Comparison of ENCODE assay signal across 8 mouse cellular contexts in the genomic region with DNA sequence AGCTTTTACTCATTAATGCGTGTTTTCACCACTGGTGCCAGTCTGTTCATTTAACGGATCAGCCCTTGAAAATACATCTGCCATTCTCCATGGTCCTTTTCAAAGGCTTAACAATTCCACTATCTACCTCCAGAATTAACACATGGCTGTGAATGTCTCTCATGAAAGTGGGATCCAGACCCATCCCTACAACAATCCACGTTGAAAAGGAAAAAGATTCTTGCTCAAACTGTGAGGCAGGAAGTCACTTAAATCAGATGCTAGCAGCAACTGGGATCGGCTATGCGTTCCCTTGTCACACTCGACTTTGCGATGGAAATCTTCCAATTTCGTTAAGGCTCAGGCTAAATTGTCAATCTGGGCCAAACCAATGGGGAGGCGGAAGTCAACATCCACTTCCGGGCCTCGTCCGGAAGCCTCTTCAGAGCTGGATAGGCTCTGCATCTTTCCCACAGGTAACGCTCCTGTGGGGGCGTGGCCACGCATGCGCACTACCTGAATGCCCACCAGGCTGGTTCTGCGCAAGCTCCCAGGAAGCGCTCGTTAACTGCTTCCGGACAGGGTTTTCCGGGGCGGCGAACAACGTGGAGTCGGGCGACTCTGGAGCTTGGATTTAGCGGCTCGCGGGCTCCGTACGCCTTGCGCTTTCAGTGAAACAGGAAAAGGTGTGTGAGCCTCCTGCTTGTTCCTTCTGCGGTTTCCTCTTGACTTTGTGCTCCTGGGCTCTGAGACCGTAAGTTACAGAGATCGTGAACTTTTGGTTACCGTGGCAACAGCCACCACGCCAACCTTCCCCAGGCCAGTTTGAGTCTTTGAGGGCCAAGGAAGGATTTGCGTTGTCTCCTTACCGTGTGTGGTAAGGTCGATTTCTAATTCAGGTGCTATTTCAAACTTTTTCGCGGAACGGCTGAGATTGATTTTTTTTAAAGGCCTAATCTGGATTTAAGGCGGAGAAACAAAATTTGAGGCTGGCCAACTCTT. TPM values are rescaled to one million over a fixed set of nuclear protein-coding genes. Genes with fewer than 3 reads are reported as not detected.
DNase-seq lines count a peak whose midpoint lies in the region; ATAC-seq and TF ChIP-seq lines count a peak whose summit lies in the region.

TSS of gene Taf1a (plus strand) at position 556 of the 981 bp plus-strand sequence.

- peak; percentile 92 for ATAC-seq in embryonic facial prominence, embryonic 13.5 days (ENCODE audit: insufficient number of reproducible peaks, insufficient read depth, low FRiP score, low TSS enrichment, low read depth)
- peak; percentile 97 for ATAC-seq in limb, embryonic 12.5 days (ENCODE audit: insufficient number of reproducible peaks, insufficient read depth, low FRiP score, low TSS enrichment, low read depth)
- ATAC-seq in midbrain, embryonic 15.5 days (replicated peaks) = peak; percentile 99

- peaks cover 13% of the 10 kb centered on the region for H3K4me1 ChIP-seq in embryonic facial prominence, embryonic 13.5 days
- H3K4me1 ChIP-seq in kidney, adult 2 months (ENCODE audit: control insufficient read depth, insufficient read depth, low read length) = peaks cover 6% of the 10 kb centered on the region; the same call in 1 of the 2 replicates
- H3K4me1 ChIP-seq in limb, embryonic 12.5 days (replicated peaks) = peaks cover 6% of the 10 kb centered on the region
- H3K4me1 ChIP-seq in midbrain, embryonic 15.5 days = peaks cover 17% of the 10 kb centered on the region
- H3K4me1 ChIP-seq in spleen, adult 2 months (ENCODE audit: control insufficient read depth, insufficient read depth, insufficient read length) = peaks cover 3% of the 10 kb centered on the region; the same call in 1 of the 2 replicates

- peak within 1 kb of the TSS; percentile 75 for H3K4me3 ChIP-seq in embryonic facial prominence, embryonic 13.5 days
- H3K4me3 ChIP-seq in kidney, adult 2 months (ENCODE audit: insufficient read depth, low read depth, low read length) = peak within 1 kb of the TSS; percentile 57
- peak within 1 kb of the TSS; percentile 67 for H3K4me3 ChIP-seq in limb, embryonic 12.5 days (replicated peaks)
- peak within 1 kb of the TSS; percentile 84 for H3K4me3 ChIP-seq in midbrain, embryonic 15.5 days
- H3K4me3 ChIP-seq in spleen, adult 2 months (ENCODE audit: extremely low read depth, insufficient read depth, insufficient read length) = peak within 1 kb of the TSS; percentile 67

- TF ChIP-seq CTCF in kidney, adult 2 months (conservative IDR thresholded peaks at IDR 0.05; ENCODE audit: insufficient read depth, insufficient read length, low read depth, low read length) = no peak
- no peak for TF ChIP-seq CTCF in spleen, adult 2 months (IDR thresholded peaks at IDR 0.05; ENCODE audit: extremely low read depth, insufficient read depth, insufficient read length, insufficient replicate concordance)

- H3K27ac ChIP-seq in embryonic facial prominence, embryonic 13.5 days = peak within 1 kb of the TSS; percentile 53
- H3K27ac ChIP-seq in kidney, adult 2 months (ENCODE audit: insufficient read depth, low read depth, low read length) = peak within 1 kb of the TSS; percentile 47; the same call in 1 of the 2 replicates
- H3K27ac ChIP-seq in limb, embryonic 12.5 days = peak within 1 kb of the TSS; percentile 36; the same call in 1 of the 2 replicates
- H3K27ac ChIP-seq in midbrain, embryonic 15.5 days = peak within 1 kb of the TSS; percentile 66
- H3K27ac ChIP-seq in spleen, adult 2 months (ENCODE audit: insufficient read depth, low read length) = no peak within 1 kb of the TSS

- H3K9ac ChIP-seq in embryonic facial prominence, embryonic 13.5 days = peak within 1 kb of the TSS; percentile 75
- H3K9ac ChIP-seq in limb, embryonic 12.5 days (replicated peaks) = peak within 1 kb of the TSS; percentile 54
- peak within 1 kb of the TSS; percentile 46 for H3K9ac ChIP-seq in midbrain, embryonic 15.5 days

- H3K36me3 ChIP-seq in embryonic facial prominence, embryonic 13.5 days = peaks cover 12% of the 10 kb centered on the region
- H3K36me3 ChIP-seq in kidney, adult 2 months (ENCODE audit: control insufficient read depth, insufficient read depth, low read length) = no peaks in the 10 kb centered on the region
- H3K36me3 ChIP-seq in limb, embryonic 12.5 days = peaks cover 14% of the 10 kb centered on the region
- 0 out of 2 replicates have a peak, but pooled peaks cover 5% of the 10 kb centered on the region for H3K36me3 ChIP-seq in midbrain, embryonic 15.5 days (replicated peaks)
- peaks cover 2% of the 10 kb centered on the region; the same call in 1 of the 2 replicates for H3K36me3 ChIP-seq in spleen, adult 2 months (ENCODE audit: control insufficient read depth, insufficient read depth, low read length)

- H3K27me3 ChIP-seq in embryonic facial prominence, embryonic 13.5 days = peaks cover 29% of the 10 kb centered on the region
- no peaks in the 10 kb centered on the region for H3K27me3 ChIP-seq in kidney, adult 2 months (replicated peaks; ENCODE audit: control insufficient read depth, insufficient read depth, low read length)
- H3K27me3 ChIP-seq in limb, embryonic 12.5 days = peaks cover 11% of the 10 kb centered on the region; the same call in 1 of the 2 replicates
- H3K27me3 ChIP-seq in midbrain, embryonic 15.5 days (replicated peaks) = peaks cover 21% of the 10 kb centered on the region
- H3K27me3 ChIP-seq in spleen, adult 2 months (ENCODE audit: control insufficient read depth, insufficient read depth, low read length) = no peaks in the 10 kb centered on the region

- H3K9me3 ChIP-seq in embryonic facial prominence, embryonic 13.5 days = no peaks in the 10 kb centered on the region
- H3K9me3 ChIP-seq in limb, embryonic 12.5 days = no peaks in the 10 kb centered on the region
- no peaks in the 10 kb centered on the region for H3K9me3 ChIP-seq in midbrain, embryonic 15.5 days

- 5% methylated on average over 44 of the region's 44 CpGs for WGBS in embryonic facial prominence, embryonic 13.5 days
- 5% methylated on average over 44 of the region's 44 CpGs for WGBS in kidney, adult 2 months
- WGBS in limb, embryonic 12.5 days = 6% methylated on average over 44 of the region's 44 CpGs
- WGBS in midbrain, embryonic 15.5 days = 6% methylated on average over 44 of the region's 44 CpGs
- WGBS in spleen, adult 2 months = 6% methylated on average over 44 of the region's 44 CpGs

- peak; percentile 81 for DNase-seq in 3134 (ENCODE audit: extremely low read depth, insufficient read length, low spot score)
- peak; percentile 94 to 96 for DNase-seq in adrenal gland, postnatal 36 days
- DNase-seq in heart, adult 18-20 months = peak; percentile 93
- peak; percentile 96 for DNase-seq in kidney, adult 2 months
- peak; percentile 86 to 90 for DNase-seq in spleen, adult 2 months (ENCODE audit: low read depth in 1 of 2, low spot score in 2 of 2)

- peak within 1 kb of the TSS; percentile 74 for H3K4me2 ChIP-seq in embryonic facial prominence, embryonic 13.5 days
- H3K4me2 ChIP-seq in limb, embryonic 12.5 days = peak within 1 kb of the TSS; percentile 78
- H3K4me2 ChIP-seq in midbrain, embryonic 15.5 days = peak within 1 kb of the TSS; percentile 79

- TF ChIP-seq POLR2A in kidney, adult 2 months (IDR thresholded peaks at IDR 0.05; ENCODE audit: low read depth, low read length) = no peak
- no peak; the same call in 1 of the 2 replicates for TF ChIP-seq POLR2A in spleen, adult 2 months (IDR thresholded peaks at IDR 0.05; ENCODE audit: low read depth, low read length)

RNA-seq across cellular contexts. Expression of gene Taf1a, which starts in this region (rescaled TPM):
- 10 to 100 TPM; 15.1 to 24.3 TPM for total RNA-seq in adrenal gland, postnatal 36 days (2021)
- polyA plus RNA-seq in embryonic facial prominence, embryonic 13.5 days (2015; fragmentation: Nextera tagmentation; extraction: Ambion mirVana) = 26.3 and 26.4 TPM in 2 replicates
- total RNA-seq in heart, adult 18-20 months (2021) = 10 to 100 TPM; 19.5 to 22.6 TPM
- polyA plus RNA-seq in kidney, adult 2 months (2012; rRNA removed) = 3.8 and 6.7 TPM in 2 replicates
- polyA plus RNA-seq in limb, embryonic 12.5 days (2016; fragmentation: Nextera tagmentation; extraction: Ambion mirVana) = 22.4 and 23.7 TPM in 2 replicates
- 16.6 and 17.4 TPM in 2 replicates for polyA plus RNA-seq in midbrain, embryonic 15.5 days (2015; fragmentation: Nextera tagmentation; extraction: Ambion mirVana)
- polyA plus RNA-seq in spleen, adult 2 months (2012; rRNA removed) = 4.4 and 5.7 TPM in 2 replicates
